Mouse (Mus musculus) megakaryocyte, embryonic 14.5 days (primary cell): ENCODE data around the gene Heatr9.

ENCODE experiments used
- FLI1 ChIP-seq: IDR thresholded peaks from 2 replicates; pipeline ENCODE4 v1.6.1; 2012; ENCODE audit warnings: low read length, inconsistent platforms, mixed read lengths
- GATA1 ChIP-seq: IDR thresholded peaks from 3 replicates; pipeline ENCODE4 v1.6.1; 2012; ENCODE audit warnings: mixed read lengths, low read length, inconsistent platforms, borderline replicate concordance

DNA sequence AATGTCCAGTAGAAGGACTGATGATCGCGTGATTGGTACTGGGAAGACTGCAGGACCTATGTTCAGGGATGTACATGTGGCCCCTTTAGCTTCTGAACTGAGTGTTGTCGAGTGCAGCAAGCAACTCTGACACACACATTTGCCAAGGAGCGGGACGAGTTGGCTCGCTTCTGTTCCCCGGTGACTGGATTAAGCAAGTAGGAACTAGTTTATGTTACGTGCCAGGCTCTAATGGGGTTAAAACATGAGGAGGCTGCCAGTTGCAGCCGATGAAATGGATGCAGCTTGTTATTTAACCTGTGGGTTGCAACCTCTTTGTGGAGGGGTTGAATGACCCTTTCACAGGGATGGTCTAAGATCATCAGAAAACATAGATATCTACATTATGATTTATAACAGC is 46.1 kb upstream of the Heatr9 start:
- TF ChIP-seq GATA1 = no peak
- no peak for TF ChIP-seq FLI1
